In genomic region chr15:96103737-96104136, GRCm38 (mm10) we compare ENCODE assay signal across 11 mouse cellular contexts.
DNase-seq lines count a peak whose midpoint lies in the region; ATAC-seq and TF ChIP-seq lines count a peak whose summit lies in the region.
"Had no signal": no experiment of that assay in that cellular context is flagged by ENCODE, and none has a peak within 500 bp of the region (broad histone marks: within the 10 kb centered on the region; RNA-seq: fewer than 3 reads in every experiment).

No protein-coding gene starts in this region.

- H3K4me2 ChIP-seq in forebrain, embryonic 16.5 days (ENCODE audit: low read length) = no peak overlapping the region
- no peak overlapping the region for H3K4me2 ChIP-seq in hindbrain, embryonic 13.5 days
- no peak overlapping the region for H3K4me2 ChIP-seq in midbrain, embryonic 13.5 days (replicated peaks)
- H3K4me2 ChIP-seq: stomach, embryonic 15.5 days had no signal

- H3K9me3 ChIP-seq in forebrain, embryonic 16.5 days (ENCODE audit: control insufficient read depth, low read length) = no peaks in the 10 kb centered on the region
- H3K9me3 ChIP-seq in hindbrain, embryonic 13.5 days = no peaks in the 10 kb centered on the region
- no peaks in the 10 kb centered on the region for H3K9me3 ChIP-seq in midbrain, embryonic 13.5 days
- H3K9me3 ChIP-seq: stomach, embryonic 15.5 days had no signal

- peak; percentile 80 for ATAC-seq in forebrain, embryonic 16.5 days
- ATAC-seq in hindbrain, embryonic 13.5 days (ENCODE audit: low FRiP score) = peak; percentile 49; the same call in 1 of the 2 replicates
- ATAC-seq in midbrain, embryonic 13.5 days = no peak
- ATAC-seq in monocyte, adult 5-6 weeks (replicated peaks; ENCODE audit: insufficient number of reproducible peaks, low FRiP score, low TSS enrichment, poor library complexity, severe bottlenecking) = no peak

- H3K27me3 ChIP-seq in kidney, adult 2 months (replicated peaks; ENCODE audit: control insufficient read depth, insufficient read depth, low read length) = no peaks in the 10 kb centered on the region
- H3K27me3 ChIP-seq in forebrain, embryonic 16.5 days (replicated peaks; ENCODE audit: control insufficient read depth, insufficient read depth, low read length) = no peaks in the 10 kb centered on the region
- H3K27me3 ChIP-seq in hindbrain, embryonic 13.5 days = no peaks in the 10 kb centered on the region
- H3K27me3 ChIP-seq in midbrain, embryonic 13.5 days = no peaks in the 10 kb centered on the region
- H3K27me3 ChIP-seq: stomach, embryonic 15.5 days had no signal

- H3K4me1 ChIP-seq in kidney, adult 2 months (ENCODE audit: control insufficient read depth, insufficient read depth, low read length) = no peaks in the 10 kb centered on the region
- 0 out of 2 replicates have a peak, but pooled peaks cover 2% of the 10 kb centered on the region for H3K4me1 ChIP-seq in forebrain, embryonic 16.5 days (replicated peaks; ENCODE audit: control insufficient read depth, insufficient read depth, low read length)
- peaks cover 6% of the 10 kb centered on the region for H3K4me1 ChIP-seq in hindbrain, embryonic 13.5 days (replicated peaks)
- H3K4me1 ChIP-seq in midbrain, embryonic 13.5 days (replicated peaks) = 0 out of 2 replicates have a peak, but pooled peaks cover 4% of the 10 kb centered on the region
- H3K4me1 ChIP-seq: stomach, embryonic 15.5 days had no signal

- TF ChIP-seq CTCF in kidney, adult 2 months (conservative IDR thresholded peaks at IDR 0.05; ENCODE audit: insufficient read depth, insufficient read length, low read depth, low read length) = no peak

- 17% methylated on average over 6 of the region's 6 CpGs for WGBS in kidney, adult 2 months
- 12% methylated on average over 6 of the region's 6 CpGs for WGBS in forebrain, embryonic 16.5 days
- WGBS in hindbrain, embryonic 13.5 days = 29% methylated on average over 6 of the region's 6 CpGs
- 34% methylated on average over 6 of the region's 6 CpGs for WGBS in midbrain, embryonic 13.5 days

- no peak overlapping the region for H3K27ac ChIP-seq in kidney, adult 2 months (ENCODE audit: insufficient read depth, low read depth, low read length)
- no peak overlapping the region for H3K27ac ChIP-seq in forebrain, embryonic 16.5 days (ENCODE audit: low read length)
- no peak overlapping the region for H3K27ac ChIP-seq in hindbrain, embryonic 13.5 days
- peak overlapping the region; percentile 2; the same call in 1 of the 2 replicates for H3K27ac ChIP-seq in midbrain, embryonic 13.5 days
- H3K27ac ChIP-seq: macrophage; stomach, embryonic 15.5 days had no signal

- TF ChIP-seq POLR2A in kidney, adult 2 months (IDR thresholded peaks at IDR 0.05; ENCODE audit: low read depth, low read length) = no peak

- no peaks in the 10 kb centered on the region for H3K36me3 ChIP-seq in kidney, adult 2 months (ENCODE audit: control insufficient read depth, insufficient read depth, low read length)
- no peaks in the 10 kb centered on the region for H3K36me3 ChIP-seq in forebrain, embryonic 16.5 days (ENCODE audit: control insufficient read depth, insufficient read depth)
- no peaks in the 10 kb centered on the region for H3K36me3 ChIP-seq in hindbrain, embryonic 13.5 days
- H3K36me3 ChIP-seq in midbrain, embryonic 13.5 days = no peaks in the 10 kb centered on the region
- H3K36me3 ChIP-seq: stomach, embryonic 15.5 days had no signal

- DNase-seq in kidney, adult 2 months = peak; percentile 6
- no peak for DNase-seq in kidney, adult 18-20 months
- no peak for DNase-seq in thymus, postnatal 36 days
- no peak for DNase-seq in layer of hippocampus, adult 18-20 months (ENCODE audit: low spot score in 2 of 2)
- DNase-seq: cerebellum, postnatal 36 days had no signal

- H3K4me3 ChIP-seq in kidney, adult 2 months (ENCODE audit: insufficient read depth, low read depth, low read length) = no peak overlapping the region
- no peak overlapping the region for H3K4me3 ChIP-seq in forebrain, embryonic 16.5 days (replicated peaks; ENCODE audit: low read length)
- no peak overlapping the region for H3K4me3 ChIP-seq in hindbrain, embryonic 13.5 days
- no peak overlapping the region for H3K4me3 ChIP-seq in midbrain, embryonic 13.5 days (replicated peaks)
- H3K4me3 ChIP-seq: stomach, embryonic 15.5 days had no signal

- H3K9ac ChIP-seq in forebrain, embryonic 16.5 days (replicated peaks; ENCODE audit: low read depth, low read length) = no peak overlapping the region
- H3K9ac ChIP-seq in hindbrain, embryonic 13.5 days = no peak overlapping the region
- H3K9ac ChIP-seq in midbrain, embryonic 13.5 days (replicated peaks) = no peak overlapping the region
- H3K9ac ChIP-seq: stomach, embryonic 15.5 days had no signal

Comparison
In these comparisons a context has a peak if more than half of its experiments do, and no peak if none do; other contexts are left out.
1. ATAC-seq: peak in forebrain, embryonic 16.5 days (single experiment) and hindbrain, embryonic 13.5 days (single experiment); none in midbrain, embryonic 13.5 days (single experiment) and monocyte, adult 5-6 weeks (single experiment).